17 mouse cellular contexts compared by ENCODE assay signal in the genomic region with DNA sequence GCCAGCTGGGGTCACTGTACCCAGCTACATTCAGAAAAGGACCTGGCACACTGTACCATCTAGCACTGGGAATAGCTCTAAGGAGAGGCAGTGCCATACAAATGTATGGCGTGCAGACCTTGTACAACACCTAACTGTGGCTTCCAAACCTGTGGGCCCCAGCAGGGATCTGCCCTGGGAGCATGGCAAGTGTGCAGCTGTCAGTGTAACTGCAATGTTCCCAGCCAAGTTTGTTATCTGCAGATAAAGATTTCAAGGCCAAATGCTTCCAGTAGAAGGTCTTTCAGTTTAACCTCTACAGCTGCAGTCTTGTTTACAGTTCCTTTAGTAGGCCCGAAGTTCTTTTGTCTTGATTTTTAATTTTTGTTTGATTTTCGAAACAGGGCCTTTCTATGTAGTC. TPM values are rescaled to one million over a fixed set of nuclear protein-coding genes. Genes with fewer than 3 reads are reported as not detected.
DNase-seq lines count a peak whose midpoint lies in the region; ATAC-seq and TF ChIP-seq lines count a peak whose summit lies in the region.
"Had no signal": no experiment of that assay in that cellular context is flagged by ENCODE, and none has a peak within 500 bp of the region (broad histone marks: within the 10 kb centered on the region; RNA-seq: fewer than 3 reads in every experiment).

No protein-coding gene starts in this region.

- H3K4me2 ChIP-seq in heart, embryonic 12.5 days = no peak overlapping the region
- no peak overlapping the region for H3K4me2 ChIP-seq in intestine, embryonic 15.5 days (replicated peaks)
- H3K4me2 ChIP-seq in liver, postnatal 0 days (ENCODE audit: low read depth, low read length) = no peak overlapping the region
- no peak overlapping the region for H3K4me2 ChIP-seq in kidney, embryonic 16.5 days (replicated peaks; ENCODE audit: low read depth, low read length)

- no peak for DNase-seq in heart, adult 11 months
- peak; percentile 55 for DNase-seq in adrenal gland, adult 8-10 months
- DNase-seq in liver, postnatal 0 days = no peak
- no peak for DNase-seq in embryo, embryonic 10 days (ENCODE audit: low spot score)
- DNase-seq in cerebellum, adult 18-20 months = no peak
- DNase-seq: cerebellum, postnatal 36 days; gastrocnemius, adult 2 months; kidney, adult 2 months; left cerebral cortex, postnatal 4 days had no signal

- no peak for TF ChIP-seq CTCF in liver, postnatal 0 days (IDR thresholded peaks at IDR 0.05; ENCODE audit: low read depth)

- no peak overlapping the region for H3K4me3 ChIP-seq in heart, embryonic 12.5 days
- H3K4me3 ChIP-seq in intestine, embryonic 15.5 days (replicated peaks) = no peak overlapping the region
- H3K4me3 ChIP-seq in liver, postnatal 0 days (ENCODE audit: low read depth, low read length) = no peak overlapping the region
- H3K4me3 ChIP-seq in kidney, embryonic 16.5 days (ENCODE audit: low read length) = no peak overlapping the region
- H3K4me3 ChIP-seq: gastrocnemius, adult 2 months; hindbrain, embryonic 10.5 days; midbrain, embryonic 10.5 days; myocyte had no signal

- no peaks in the 10 kb centered on the region for H3K36me3 ChIP-seq in heart, embryonic 12.5 days
- H3K36me3 ChIP-seq in intestine, embryonic 15.5 days = no peaks in the 10 kb centered on the region
- no peaks in the 10 kb centered on the region for H3K36me3 ChIP-seq in liver, postnatal 0 days (replicated peaks; ENCODE audit: insufficient read depth, low read length)
- no peaks in the 10 kb centered on the region for H3K36me3 ChIP-seq in kidney, embryonic 16.5 days (ENCODE audit: insufficient read depth, low read length)
- H3K36me3 ChIP-seq: hindbrain, embryonic 10.5 days; midbrain, embryonic 10.5 days had no signal

- no peak for ATAC-seq in heart, embryonic 12.5 days (ENCODE audit: insufficient number of reproducible peaks, low FRiP score)
- peak; percentile 35; the same call in 1 of the 2 replicates for ATAC-seq in intestine, embryonic 15.5 days
- no peak for ATAC-seq in liver, postnatal 0 days
- no peak for ATAC-seq in kidney, embryonic 16.5 days (ENCODE audit: low FRiP score, low TSS enrichment)
- ATAC-seq: forebrain, embryonic 14.5 days; lung, postnatal 0 days had no signal

- 0 out of 2 replicates have a peak overlapping the region, but pooled peaks have one; percentile 27 for H3K9ac ChIP-seq in heart, embryonic 12.5 days
- H3K9ac ChIP-seq in intestine, embryonic 15.5 days = no peak overlapping the region
- H3K9ac ChIP-seq in liver, postnatal 0 days (replicated peaks) = no peak overlapping the region
- H3K9ac ChIP-seq in kidney, embryonic 16.5 days (replicated peaks; ENCODE audit: low read length) = no peak overlapping the region

- peak overlapping the region; percentile 70 for H3K27ac ChIP-seq in heart, embryonic 12.5 days (ENCODE audit: poor library complexity, severe bottlenecking)
- peak overlapping the region; percentile 71 for H3K27ac ChIP-seq in intestine, embryonic 15.5 days
- peak overlapping the region; percentile 25; the same call in 1 of the 2 replicates for H3K27ac ChIP-seq in liver, postnatal 0 days (ENCODE audit: low read depth)
- H3K27ac ChIP-seq in kidney, embryonic 16.5 days (ENCODE audit: low read length) = no peak overlapping the region
- H3K27ac ChIP-seq: gastrocnemius, adult 2 months; hindbrain, embryonic 10.5 days; midbrain, embryonic 10.5 days had no signal

- H3K9me3 ChIP-seq in heart, embryonic 12.5 days (replicated peaks) = 0 out of 2 replicates have a peak, but pooled peaks cover 3% of the 10 kb centered on the region
- H3K9me3 ChIP-seq in intestine, embryonic 15.5 days = no peaks in the 10 kb centered on the region
- H3K9me3 ChIP-seq in liver, postnatal 0 days (ENCODE audit: low read length) = no peaks in the 10 kb centered on the region
- H3K9me3 ChIP-seq in kidney, embryonic 16.5 days (ENCODE audit: low read length) = peaks cover 3% of the 10 kb centered on the region; the same call in 1 of the 2 replicates

- no peaks in the 10 kb centered on the region for H3K27me3 ChIP-seq in heart, embryonic 12.5 days (replicated peaks)
- H3K27me3 ChIP-seq in intestine, embryonic 15.5 days (replicated peaks) = no peaks in the 10 kb centered on the region
- no peaks in the 10 kb centered on the region for H3K27me3 ChIP-seq in liver, postnatal 0 days (ENCODE audit: insufficient read depth, low read length)
- H3K27me3 ChIP-seq in kidney, embryonic 16.5 days (ENCODE audit: insufficient read depth, low read length) = no peaks in the 10 kb centered on the region

- 57% methylated on average over 3 of the region's 3 CpGs for WGBS in heart, embryonic 12.5 days
- 50% methylated on average over 3 of the region's 3 CpGs for WGBS in intestine, embryonic 15.5 days
- WGBS in liver, postnatal 0 days (ENCODE audit: insufficient replicate concordance) = 43% methylated on average over 3 of the region's 3 CpGs
- WGBS in kidney, embryonic 16.5 days = 77% methylated on average over 3 of the region's 3 CpGs

- peak; percentile 29; the same call in 1 of the 2 replicates for TF ChIP-seq EP300 in liver, postnatal 0 days (IDR thresholded peaks at IDR 0.05; ENCODE audit: low read depth)

- peaks cover 21% of the 10 kb centered on the region for H3K4me1 ChIP-seq in heart, embryonic 12.5 days (replicated peaks)
- peaks cover 5% of the 10 kb centered on the region; the same call in 1 of the 2 replicates for H3K4me1 ChIP-seq in intestine, embryonic 15.5 days (replicated peaks)
- H3K4me1 ChIP-seq in liver, postnatal 0 days (ENCODE audit: insufficient read depth) = peaks cover 7% of the 10 kb centered on the region; the same call in 1 of the 2 replicates
- H3K4me1 ChIP-seq in kidney, embryonic 16.5 days (ENCODE audit: insufficient read depth, low read length) = no peaks in the 10 kb centered on the region

RNA-seq across cellular contexts. Expression of gene Tmem97, which starts 5.0 kb away (rescaled TPM):
- 58.4 and 65.9 TPM in 2 replicates for polyA plus RNA-seq in heart, embryonic 12.5 days (2016; fragmentation: Nextera tagmentation; extraction: Ambion mirVana)
- total RNA-seq in adrenal gland, adult 8-10 months (2022) = 10 to 100 TPM; 46.3 to 65.0 (median 55.8) TPM
- 182 and 269 TPM in 2 replicates for polyA plus RNA-seq in intestine, embryonic 15.5 days (2015; fragmentation: Nextera tagmentation; extraction: Ambion mirVana)
- 79.2 and 81.5 TPM in 2 replicates for polyA plus RNA-seq in liver, postnatal 0 days (2015; fragmentation: Nextera tagmentation; extraction: Ambion mirVana)
- 70.7 and 75.1 TPM in 2 replicates for polyA plus RNA-seq in kidney, embryonic 16.5 days (2015; fragmentation: Nextera tagmentation; extraction: Ambion mirVana)

RNA-seq across cellular contexts. Expression of gene Ift20, which starts 19.5 kb away (rescaled TPM):
- 96.2 and 104 TPM in 2 replicates for polyA plus RNA-seq in heart, embryonic 12.5 days (2016; fragmentation: Nextera tagmentation; extraction: Ambion mirVana)
- 100 to 1,000 TPM; 103 to 135 (median 123) TPM for total RNA-seq in adrenal gland, adult 8-10 months (2022)
- 126 and 137 TPM in 2 replicates for polyA plus RNA-seq in intestine, embryonic 15.5 days (2015; fragmentation: Nextera tagmentation; extraction: Ambion mirVana)
- 82.3 and 85.1 TPM in 2 replicates for polyA plus RNA-seq in liver, postnatal 0 days (2015; fragmentation: Nextera tagmentation; extraction: Ambion mirVana)
- polyA plus RNA-seq in kidney, embryonic 16.5 days (2015; fragmentation: Nextera tagmentation; extraction: Ambion mirVana) = 125 and 130 TPM in 2 replicates

RNA-seq across cellular contexts. Expression of gene Tnfaip1, which starts 19.5 kb away (rescaled TPM):
- polyA plus RNA-seq in heart, embryonic 12.5 days (2016; fragmentation: Nextera tagmentation; extraction: Ambion mirVana) = 80.1 and 83.8 TPM in 2 replicates
- total RNA-seq in adrenal gland, adult 8-10 months (2022) = 10 to 100 TPM; 39.9 to 52.6 (median 47.0) TPM
- 81.2 and 82.2 TPM in 2 replicates for polyA plus RNA-seq in intestine, embryonic 15.5 days (2015; fragmentation: Nextera tagmentation; extraction: Ambion mirVana)
- polyA plus RNA-seq in liver, postnatal 0 days (2015; fragmentation: Nextera tagmentation; extraction: Ambion mirVana) = 12.9 and 13.1 TPM in 2 replicates
- 95.1 and 100 TPM in 2 replicates for polyA plus RNA-seq in kidney, embryonic 16.5 days (2015; fragmentation: Nextera tagmentation; extraction: Ambion mirVana)

RNA-seq across cellular contexts. Expression of gene Poldip2, which starts 43.6 kb away (rescaled TPM):
- 146 TPM in 2 replicates for polyA plus RNA-seq in heart, embryonic 12.5 days (2016; fragmentation: Nextera tagmentation; extraction: Ambion mirVana)
- total RNA-seq in adrenal gland, adult 8-10 months (2022) = 100 to 1,000 TPM; 129 to 171 (median 150) TPM
- 147 and 149 TPM in 2 replicates for polyA plus RNA-seq in intestine, embryonic 15.5 days (2015; fragmentation: Nextera tagmentation; extraction: Ambion mirVana)
- 94.2 and 96.6 TPM in 2 replicates for polyA plus RNA-seq in liver, postnatal 0 days (2015; fragmentation: Nextera tagmentation; extraction: Ambion mirVana)
- 188 and 192 TPM in 2 replicates for polyA plus RNA-seq in kidney, embryonic 16.5 days (2015; fragmentation: Nextera tagmentation; extraction: Ambion mirVana)

RNA-seq across cellular contexts. Expression of gene Tmem199, which starts 43.7 kb away (rescaled TPM):
- polyA plus RNA-seq in heart, embryonic 12.5 days (2016; fragmentation: Nextera tagmentation; extraction: Ambion mirVana) = 49.6 and 49.9 TPM in 2 replicates
- total RNA-seq in adrenal gland, adult 8-10 months (2022) = 10 to 100 TPM; 27.5 to 36.3 (median 34.5) TPM
- polyA plus RNA-seq in intestine, embryonic 15.5 days (2015; fragmentation: Nextera tagmentation; extraction: Ambion mirVana) = 54.1 and 56.9 TPM in 2 replicates
- 21.1 TPM in 2 replicates for polyA plus RNA-seq in liver, postnatal 0 days (2015; fragmentation: Nextera tagmentation; extraction: Ambion mirVana)
- polyA plus RNA-seq in kidney, embryonic 16.5 days (2015; fragmentation: Nextera tagmentation; extraction: Ambion mirVana) = 56.9 and 58.8 TPM in 2 replicates
